8 mouse cellular contexts compared by ENCODE assay signal in genomic region chr4:43506536-43507185, GRCm38 (mm10). TPM values are rescaled to one million over a fixed set of nuclear protein-coding genes. Genes with fewer than 3 reads are reported as not detected.
DNase-seq lines count a peak whose midpoint lies in the region; ATAC-seq lines count a peak whose summit lies in the region.

Gene Car9 (plus strand): TSS chr4:43506966.

- H3K4me1 ChIP-seq in kidney, embryonic 15.5 days, result peaks cover 19% of the 10 kb centered on the region
- H3K4me1 ChIP-seq in forebrain, embryonic 15.5 days, result peaks cover 23% of the 10 kb centered on the region
- peaks cover 39% of the 10 kb centered on the region for H3K4me1 ChIP-seq in liver, embryonic 12.5 days

- no peaks in the 10 kb centered on the region for H3K9me3 ChIP-seq in kidney, embryonic 15.5 days (replicated peaks)
- H3K9me3 ChIP-seq in forebrain, embryonic 15.5 days, result no peaks in the 10 kb centered on the region
- H3K9me3 ChIP-seq in liver, embryonic 12.5 days (replicated peaks), result no peaks in the 10 kb centered on the region

- peak within 1 kb of the TSS; percentile 50 for H3K4me3 ChIP-seq in kidney, embryonic 15.5 days (replicated peaks)
- H3K4me3 ChIP-seq in forebrain, embryonic 15.5 days, result no peak within 1 kb of the TSS
- H3K4me3 ChIP-seq in liver, embryonic 12.5 days, result no peak within 1 kb of the TSS; the same call in 1 of the 2 replicates

- H3K4me2 ChIP-seq in kidney, embryonic 15.5 days, result peak within 1 kb of the TSS; percentile 76
- no peak within 1 kb of the TSS for H3K4me2 ChIP-seq in forebrain, embryonic 15.5 days (replicated peaks)
- H3K4me2 ChIP-seq in liver, embryonic 12.5 days, result peak within 1 kb of the TSS; percentile 84

- H3K9ac ChIP-seq in kidney, embryonic 15.5 days, result no peak within 1 kb of the TSS
- H3K9ac ChIP-seq in forebrain, embryonic 15.5 days (replicated peaks), result no peak within 1 kb of the TSS
- no peak within 1 kb of the TSS for H3K9ac ChIP-seq in liver, embryonic 12.5 days

- 53% methylated on average over 9 of the region's 9 CpGs for WGBS in kidney, embryonic 15.5 days
- WGBS in forebrain, embryonic 15.5 days, result 47% methylated on average over 9 of the region's 9 CpGs
- 63% methylated on average over 9 of the region's 9 CpGs for WGBS in liver, embryonic 12.5 days (ENCODE audit: insufficient replicate concordance)

- ATAC-seq in kidney, embryonic 15.5 days (replicated peaks; ENCODE audit: low FRiP score), result 0 out of 2 replicates have a peak, but pooled peaks have one; percentile 19
- ATAC-seq in cerebellum, adult (ENCODE audit: insufficient number of reproducible peaks, low FRiP score, low TSS enrichment), result peak; percentile 89
- ATAC-seq in forebrain, embryonic 15.5 days (replicated peaks), result 0 out of 2 replicates have a peak, but pooled peaks have one; percentile 32
- ATAC-seq in liver, embryonic 12.5 days, result no peak

- no peaks in the 10 kb centered on the region for H3K36me3 ChIP-seq in kidney, embryonic 15.5 days
- H3K36me3 ChIP-seq in forebrain, embryonic 15.5 days, result no peaks in the 10 kb centered on the region
- H3K36me3 ChIP-seq in liver, embryonic 12.5 days, result no peaks in the 10 kb centered on the region

- H3K27ac ChIP-seq in kidney, embryonic 15.5 days, result no peak within 1 kb of the TSS
- H3K27ac ChIP-seq in forebrain, embryonic 15.5 days (replicated peaks), result no peak within 1 kb of the TSS
- no peak within 1 kb of the TSS for H3K27ac ChIP-seq in liver, embryonic 12.5 days

- peaks cover 9% of the 10 kb centered on the region; the same call in 1 of the 2 replicates for H3K27me3 ChIP-seq in kidney, embryonic 15.5 days
- peaks cover 18% of the 10 kb centered on the region; the same call in 1 of the 2 replicates for H3K27me3 ChIP-seq in forebrain, embryonic 15.5 days
- peaks cover 9% of the 10 kb centered on the region; the same call in 1 of the 2 replicates for H3K27me3 ChIP-seq in liver, embryonic 12.5 days (replicated peaks)

- no peak for DNase-seq in kidney, adult 9 months
- DNase-seq in ovary, postnatal 14 days (ENCODE audit: low spot score), result no peak
- DNase-seq in left cerebral cortex, adult 9 months (ENCODE audit: low spot score in 2 of 2), result no peak
- no peak for DNase-seq in layer of hippocampus, adult 9-11 months

RNA-seq across cellular contexts. Expression of gene Car9, which starts in this region (rescaled TPM):
- polyA plus RNA-seq in kidney, embryonic 15.5 days (2015; fragmentation: Nextera tagmentation; extraction: Ambion mirVana), result 1.7 and 2.1 TPM in 2 replicates
- polyA plus RNA-seq in forebrain, embryonic 15.5 days (2015; fragmentation: Nextera tagmentation; extraction: Ambion mirVana), result 0.19 and 0.41 TPM in 2 replicates
- 1.2 and 1.3 TPM in 2 replicates for polyA plus RNA-seq in liver, embryonic 12.5 days (2016; fragmentation: Nextera tagmentation; extraction: Ambion mirVana)

Comparison
In these comparisons a context has a peak if more than half of its experiments do, and no peak if none do; other contexts are left out.
1. Peak in ATAC-seq in forebrain, embryonic 15.5 days; RNA of the gene not detected or under 1 TPM.